Mouse (Mus musculus) lung, embryonic 16.5 days (tissue): ENCODE data around the gene Clasp2. TPM values are rescaled to one million over a fixed set of nuclear protein-coding genes. Genes with fewer than 3 reads are reported as not detected.
A peak's percentile ranks its signal among the peaks of the same experiment; 100 is the strongest.

ENCODE experiments used
- ATAC-seq: fragments of 200-750 bp; cut with Nextera tagmentation; 2 replicates; pipeline ENCODE4 v1.8.0; 2017; ENCODE audit warnings: low read depth, mild to moderate bottlenecking, moderate library complexity
- H3K27ac ChIP-seq: fragments of 300-500 bp; sonication (generic); 2 replicates; pipeline ENCODE4 v1.5.1; 2014; ENCODE audit warnings: mild to moderate bottlenecking, control low read depth, low read length
- H3K27me3 ChIP-seq: fragments of 300-500 bp; sonication (generic); 2 replicates; pipeline ENCODE4 v1.6.1; 2014; ENCODE audit warnings: low read depth, low read length, mixed read lengths; ENCODE audit not compliant: control insufficient read depth, insufficient read depth
- H3K36me3 ChIP-seq: fragments of 300-500 bp; sonication (generic); 2 replicates; pipeline ENCODE4 v1.6.1; 2014; ENCODE audit warnings: low read length; ENCODE audit not compliant: control insufficient read depth, insufficient read depth
- H3K4me1 ChIP-seq: fragments of 300-500 bp; sonication (generic); replicated peaks from 2 replicates; pipeline ENCODE4 v1.6.1; 2014; ENCODE audit warnings: low read length, mixed read lengths; ENCODE audit not compliant: control insufficient read depth, insufficient read depth
- H3K4me2 ChIP-seq: fragments of 300-500 bp; sonication (generic); 2 replicates; pipeline ENCODE4 v1.6.1; 2014; ENCODE audit warnings: low read depth, low read length, control low read depth
- H3K4me3 ChIP-seq: fragments of 300-500 bp; sonication (generic); 2 replicates; pipeline ENCODE4 v1.5.1; 2014; ENCODE audit warnings: mild to moderate bottlenecking, low read length, control low read depth
- H3K9ac ChIP-seq: fragments of 300-500 bp; sonication (generic); 2 replicates; pipeline ENCODE4 v1.6.1; 2014; ENCODE audit warnings: low read length, control low read depth
- H3K9me3 ChIP-seq: fragments of 300-500 bp; sonication (generic); 2 replicates; pipeline ENCODE4 v1.6.1; 2016; ENCODE audit warnings: low read length; ENCODE audit not compliant: control insufficient read depth
- WGBS: fragments of 180-500 bp; shearing (Covaris S2); extraction: QIAGEN DNeasy Blood & Tissue Kit; methylation state at CpG from one replicate; pipeline ENCODE4 v1.1.7; 2014; 5-methylcytosine and 5-hydroxymethylcytosine counted together
- polyA plus RNA-seq: library from polyadenylated mRNA; unstranded; fragments of >200 nt; fragmentation: Nextera tagmentation; extraction: Ambion mirVana; gene quantifications from 2 replicates; pipeline ENCODE4 v1.2.1, GENCODE M21; 2015

Gene Clasp2
- polyA plus RNA-seq, 1 experiment from 2014 or later, result 24.4 TPM

- H3K27ac ChIP-seq, result no peak overlapping the region
- H3K4me3 ChIP-seq, result peak overlapping the region; percentile 97
- H3K4me1 ChIP-seq, result peaks cover 10% of the 10 kb centered on the region
- no peaks in the 10 kb centered on the region for H3K27me3 ChIP-seq
- no peak for ATAC-seq
- peak overlapping the region; percentile 88 for H3K9ac ChIP-seq
- H3K4me2 ChIP-seq, result peak overlapping the region; percentile 98
- H3K9me3 ChIP-seq, result no peaks in the 10 kb centered on the region
- WGBS, result 2% methylated on average over 17 of the region's 17 CpGs
- no peaks in the 10 kb centered on the region for H3K36me3 ChIP-seq
These were observed 1.1 kb downstream of the Clasp2 start for GRCm38 (mm10) chr9:113742361-113742794.

DNA sequence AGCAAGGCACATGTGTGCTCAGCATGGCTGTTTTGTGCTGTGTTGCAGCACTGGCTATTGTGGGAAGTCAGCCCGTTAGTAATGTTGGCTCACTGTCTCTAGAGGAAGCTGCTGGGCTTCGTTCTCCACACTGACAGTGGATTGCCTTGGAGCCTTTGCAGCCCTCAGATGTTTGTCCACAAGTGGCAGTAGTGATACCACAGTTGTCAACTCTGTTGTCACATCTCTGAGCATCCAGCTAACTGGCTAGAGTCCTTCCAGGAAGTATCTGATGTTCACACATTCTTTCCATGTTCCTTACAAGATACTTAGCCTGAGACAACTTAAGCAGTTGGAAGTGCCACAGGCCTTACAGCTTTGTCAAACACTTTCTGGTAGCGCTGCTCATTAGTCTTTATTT is 2.0 kb downstream of the Clasp2 start:
- Histone ChIP-seq H3K4me1 (peaks cover 10% of the 10 kb centered on the region), H3K4me3 (no peak overlapping the region), H3K27me3 (no peaks in the 10 kb centered on the region), H3K4me2 (no peak overlapping the region), H3K36me3 (no peaks in the 10 kb centered on the region), H3K9ac (no peak overlapping the region), H3K9me3 (no peaks in the 10 kb centered on the region), H3K27ac (no peak overlapping the region)
- WGBS, result 52% methylated on average over 3 of the region's 3 CpGs
- ATAC-seq, result no peak

- H3K4me3 ChIP-seq, result no peak overlapping the region
- H3K27me3 ChIP-seq, result no peaks in the 10 kb centered on the region
- no peak overlapping the region for H3K27ac ChIP-seq
- H3K4me2 ChIP-seq, result no peak overlapping the region
- no peaks in the 10 kb centered on the region; the same call in 1 of the 2 replicates for H3K36me3 ChIP-seq
- no peak overlapping the region for H3K9ac ChIP-seq
- WGBS, result 56% methylated on average over 7 of the region's 7 CpGs
- ATAC-seq, result 0 out of 2 replicates have a peak, but pooled peaks have one; percentile 4
- 0 out of 2 replicates have a peak, but pooled peaks cover 2% of the 10 kb centered on the region for H3K4me1 ChIP-seq
- H3K9me3 ChIP-seq, result no peaks in the 10 kb centered on the region
These were observed 8.1 kb downstream of the Clasp2 start for GRCm38 (mm10) chr9:113749356-113749755.

- H3K27me3 ChIP-seq, result no peaks in the 10 kb centered on the region
- H3K4me2 ChIP-seq, result no peak overlapping the region
- H3K9me3 ChIP-seq, result peaks cover 5% of the 10 kb centered on the region; the same call in 1 of the 2 replicates
- peaks cover 7% of the 10 kb centered on the region; the same call in 1 of the 2 replicates for H3K36me3 ChIP-seq
- H3K4me1 ChIP-seq, result no peaks in the 10 kb centered on the region
- H3K4me3 ChIP-seq, result no peak overlapping the region
- ATAC-seq, result no peak
- no peak overlapping the region for H3K27ac ChIP-seq
- no peak overlapping the region for H3K9ac ChIP-seq
- 80% methylated on average over 15 of the region's 15 CpGs for WGBS
These were observed 14.8 kb downstream of the Clasp2 start for GRCm38 (mm10) chr9:113755888-113756719.

GRCm38 (mm10) chr9:113758472-113758871 is 17.2 kb downstream of the Clasp2 start:
- Histone ChIP-seq H3K9ac (no peak overlapping the region), H3K36me3 (peaks cover 13% of the 10 kb centered on the region; the same call in 1 of the 2 replicates), H3K9me3 (peaks cover 5% of the 10 kb centered on the region; the same call in 1 of the 2 replicates), H3K4me2 (no peak overlapping the region), H3K27me3 (no peaks in the 10 kb centered on the region), H3K4me3 (no peak overlapping the region), H3K27ac (no peak overlapping the region), H3K4me1 (no peaks in the 10 kb centered on the region)
- 92% methylated on average over 10 of the region's 10 CpGs for WGBS
- no peak for ATAC-seq

- 92% methylated on average over 1 of the region's 1 CpGs for WGBS
- Histone ChIP-seq H3K27me3 (no peaks in the 10 kb centered on the region), H3K9ac (no peak overlapping the region), H3K4me1 (no peaks in the 10 kb centered on the region), H3K4me2 (no peak overlapping the region), H3K36me3 (peaks cover 13% of the 10 kb centered on the region; the same call in 1 of the 2 replicates), H3K4me3 (no peak overlapping the region), H3K9me3 (peaks cover 5% of the 10 kb centered on the region; the same call in 1 of the 2 replicates), H3K27ac (no peak overlapping the region)
- ATAC-seq, result no peak
These were observed 18.4 kb downstream of the Clasp2 start for GRCm38 (mm10) chr9:113759684-113760083.

- H3K9ac ChIP-seq, result no peak overlapping the region
These were observed 21.1 kb downstream of the Clasp2 start for GRCm38 (mm10) chr9:113762389-113762788.

GRCm38 (mm10) chr9:113763123-113763522 is 21.9 kb downstream of the Clasp2 start:
- Histone ChIP-seq H3K27me3 (no peaks in the 10 kb centered on the region), H3K9me3 (peaks cover 5% of the 10 kb centered on the region; the same call in 1 of the 2 replicates), H3K27ac (no peak overlapping the region), H3K36me3 (peaks cover 13% of the 10 kb centered on the region; the same call in 1 of the 2 replicates), H3K9ac (no peak overlapping the region), H3K4me1 (no peaks in the 10 kb centered on the region), H3K4me2 (no peak overlapping the region), H3K4me3 (no peak overlapping the region)
- WGBS, result 67% methylated on average over 4 of the region's 4 CpGs
- ATAC-seq, result no peak

More at GRCm38 (mm10) chr9:113762389-113762788, 21.1 kb downstream of the Clasp2 start:
- Histone ChIP-seq H3K9me3 (peaks cover 5% of the 10 kb centered on the region; the same call in 1 of the 2 replicates), H3K36me3 (peaks cover 13% of the 10 kb centered on the region; the same call in 1 of the 2 replicates), H3K4me1 (no peaks in the 10 kb centered on the region), H3K27ac (no peak overlapping the region), H3K4me3 (no peak overlapping the region), H3K4me2 (no peak overlapping the region), H3K27me3 (no peaks in the 10 kb centered on the region)
- ATAC-seq, result no peak
- 87% methylated on average over 6 of the region's 6 CpGs for WGBS

DNA sequence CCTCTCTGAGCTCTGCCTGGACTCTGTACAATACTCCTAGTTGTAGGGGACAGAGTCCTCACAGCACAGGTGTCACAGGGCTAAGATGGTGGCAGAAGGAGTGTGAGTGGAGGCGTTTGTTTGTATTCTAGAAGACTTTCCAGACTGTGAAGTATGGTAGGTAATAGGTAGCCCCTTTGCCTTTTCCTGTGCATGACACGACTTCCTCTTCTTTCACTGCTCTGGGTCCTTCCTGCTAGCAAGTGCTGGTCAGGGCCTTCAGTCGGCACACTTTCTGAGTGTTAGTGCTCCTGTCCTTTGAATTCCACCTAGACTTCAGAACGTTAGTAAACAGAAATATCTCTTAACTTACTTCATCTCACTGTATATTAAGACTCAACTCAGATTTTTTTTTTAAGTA is 29.4 kb downstream of the Clasp2 start:
- Histone ChIP-seq H3K4me1 (no peaks in the 10 kb centered on the region), H3K9ac (no peak overlapping the region), H3K4me2 (no peak overlapping the region), H3K9me3 (no peaks in the 10 kb centered on the region), H3K36me3 (peaks cover 11% of the 10 kb centered on the region), H3K27me3 (no peaks in the 10 kb centered on the region), H3K27ac (no peak overlapping the region), H3K4me3 (no peak overlapping the region)
- WGBS, result 77% methylated on average over 4 of the region's 4 CpGs
- no peak for ATAC-seq
